ENCODE assay signal across 8 mouse cellular contexts in the genomic region with DNA sequence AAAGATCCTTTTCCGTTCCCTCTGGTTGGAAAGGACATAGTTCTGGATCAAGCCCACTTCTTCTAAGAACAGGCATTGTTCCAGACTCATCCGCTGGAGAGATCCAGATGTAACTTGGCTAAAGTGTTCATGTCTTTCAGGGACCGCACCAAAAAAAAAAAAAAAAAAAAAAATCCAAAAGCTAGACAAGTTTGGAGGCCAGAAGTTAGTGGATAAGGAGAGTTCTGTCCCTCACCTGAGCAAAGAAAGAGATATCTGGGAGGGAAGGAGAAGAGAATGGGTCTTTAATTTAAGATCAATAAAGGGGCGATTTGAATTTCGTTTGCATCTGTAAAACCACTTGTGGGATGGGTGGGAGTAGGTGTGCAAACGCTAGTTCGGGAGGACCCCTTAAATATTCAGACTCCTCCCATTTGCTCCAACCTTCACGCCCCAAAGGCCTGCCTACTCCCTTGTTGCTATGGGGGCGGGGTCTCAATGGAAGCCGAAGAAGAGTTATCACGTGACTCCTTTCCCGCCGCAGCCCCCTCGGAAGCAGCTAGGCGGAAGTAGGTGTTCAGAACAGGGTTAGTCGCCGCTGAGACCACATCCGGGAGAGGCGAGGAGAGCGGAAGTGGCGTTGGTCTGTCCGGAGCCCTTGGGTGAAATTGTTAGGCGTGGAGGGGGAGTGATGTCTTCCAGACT. TPM values are rescaled to one million over a fixed set of nuclear protein-coding genes. Genes with fewer than 3 reads are reported as not detected.
DNase-seq lines count a peak whose midpoint lies in the region; ATAC-seq lines count a peak whose summit lies in the region.

A gene (plus strand): TSS at position 554 of the 684 bp plus-strand sequence.

- peak within 1 kb of the TSS; percentile 37 to 67 for H3K27ac ChIP-seq in heart, embryonic 14.5 days (replicated peaks in 1 of 2; ENCODE audit: control insufficient read depth in 1 of 2, insufficient read depth in 1 of 2, low read depth in 2 of 2, low read length in 2 of 2)
- peak within 1 kb of the TSS; percentile 66; the same call in 1 of the 2 replicates for H3K27ac ChIP-seq in liver, embryonic 13.5 days
- peak within 1 kb of the TSS; percentile 57 for H3K27ac ChIP-seq in stomach, embryonic 16.5 days (ENCODE audit: low read length)

- H3K4me3 ChIP-seq in heart, embryonic 14.5 days (ENCODE audit: control insufficient read depth in 1 of 2, insufficient read depth in 1 of 2, low read depth in 1 of 2, low read length in 2 of 2) = peak within 1 kb of the TSS; percentile 59 to 78
- H3K4me3 ChIP-seq in liver, embryonic 13.5 days (replicated peaks) = peak within 1 kb of the TSS; percentile 71
- peak within 1 kb of the TSS; percentile 67 for H3K4me3 ChIP-seq in stomach, embryonic 16.5 days (replicated peaks; ENCODE audit: low read length)

- 6% methylated on average over 23 of the region's 23 CpGs for WGBS in heart, embryonic 14.5 days
- 7% methylated on average over 23 of the region's 23 CpGs for WGBS in liver, embryonic 13.5 days (ENCODE audit: insufficient replicate concordance)
- 5% methylated on average over 23 of the region's 23 CpGs for WGBS in stomach, embryonic 16.5 days

- peaks cover 5 to 12% of the 10 kb centered on the region in 2 experiments for H3K4me1 ChIP-seq in heart, embryonic 14.5 days (ENCODE audit: control insufficient read depth in 2 of 2, insufficient read depth in 2 of 2, low read length in 2 of 2)
- H3K4me1 ChIP-seq in liver, embryonic 13.5 days (replicated peaks) = peaks cover 23% of the 10 kb centered on the region
- H3K4me1 ChIP-seq in stomach, embryonic 16.5 days (ENCODE audit: control insufficient read depth, insufficient read depth, low read length) = peaks cover 9% of the 10 kb centered on the region

- H3K36me3 ChIP-seq in heart, embryonic 14.5 days (ENCODE audit: control insufficient read depth, insufficient read depth, low read length) = no peaks in the 10 kb centered on the region
- no peaks in the 10 kb centered on the region for H3K36me3 ChIP-seq in liver, embryonic 13.5 days
- H3K36me3 ChIP-seq in stomach, embryonic 16.5 days (ENCODE audit: control insufficient read depth, insufficient read depth, low read length) = no peaks in the 10 kb centered on the region

- H3K4me2 ChIP-seq in heart, embryonic 14.5 days (ENCODE audit: low read length) = peak within 1 kb of the TSS; percentile 82
- H3K4me2 ChIP-seq in liver, embryonic 13.5 days = peak within 1 kb of the TSS; percentile 90
- H3K4me2 ChIP-seq in stomach, embryonic 16.5 days (ENCODE audit: low read depth, low read length) = peak within 1 kb of the TSS; percentile 83

- DNase-seq in c-Kit-negative CD71-positive TER-119-positive erythroid progenitor cells, embryonic 14.5 days (ENCODE audit: low read depth, low spot score) = peak; percentile 73
- peak; percentile 84 for DNase-seq in fibroblast of lung, adult 2 months (ENCODE audit: low read depth)
- peak; percentile 96 for DNase-seq in kidney, postnatal 14 days
- peak; percentile 92 for DNase-seq in liver, embryonic 13.5 days
- peak; percentile 97 for DNase-seq in neural tube, embryonic 10.5 days (ENCODE audit: extremely low spot score, low spot score)

- H3K27me3 ChIP-seq in heart, embryonic 14.5 days (ENCODE audit: control insufficient read depth, insufficient read depth, low read length) = no peaks in the 10 kb centered on the region
- no peaks in the 10 kb centered on the region for H3K27me3 ChIP-seq in liver, embryonic 13.5 days
- no peaks in the 10 kb centered on the region for H3K27me3 ChIP-seq in stomach, embryonic 16.5 days (ENCODE audit: control insufficient read depth, insufficient read depth, low read length)

- no peaks in the 10 kb centered on the region for H3K9me3 ChIP-seq in heart, embryonic 14.5 days (ENCODE audit: control insufficient read depth, low read length)
- no peaks in the 10 kb centered on the region for H3K9me3 ChIP-seq in liver, embryonic 13.5 days (replicated peaks)
- H3K9me3 ChIP-seq in stomach, embryonic 16.5 days (replicated peaks; ENCODE audit: control insufficient read depth, low read length) = no peaks in the 10 kb centered on the region

- H3K9ac ChIP-seq in heart, embryonic 14.5 days (ENCODE audit: low read length) = peak within 1 kb of the TSS; percentile 76
- peak within 1 kb of the TSS; percentile 81 for H3K9ac ChIP-seq in liver, embryonic 13.5 days
- peak within 1 kb of the TSS; percentile 79 for H3K9ac ChIP-seq in stomach, embryonic 16.5 days (ENCODE audit: low read length)

- ATAC-seq in CD4-positive, CD25-positive, alpha-beta regulatory T cell, adult 4 months = peak; percentile 98
- ATAC-seq in heart, embryonic 14.5 days (ENCODE audit: insufficient number of reproducible peaks, insufficient read depth, low FRiP score, low read depth) = peak; percentile 93
- peak; percentile 98 for ATAC-seq in liver, embryonic 13.5 days (ENCODE audit: low read depth)
- peak; percentile 100 for ATAC-seq in stomach, embryonic 16.5 days (ENCODE audit: insufficient read depth, low FRiP score)

RNA-seq across cellular contexts. Expression of the gene that starts here (rescaled TPM):
- 10 to 100 TPM; 37.1 to 50.1 TPM for polyA plus RNA-seq in CD4-positive, CD25-positive, alpha-beta regulatory T cell, adult 4 months (2017; shearing (Covaris generic))
- 32.7 and 34.4 TPM in 2 replicates for polyA plus RNA-seq in heart, embryonic 14.5 days (2014; fragmentation: Nextera tagmentation; extraction: Ambion mirVana)
- 14.5 and 16.3 TPM in 2 replicates for polyA plus RNA-seq in liver, embryonic 13.5 days (2015; fragmentation: Nextera tagmentation; extraction: Ambion mirVana)
- polyA plus RNA-seq in stomach, embryonic 16.5 days (2015; fragmentation: Nextera tagmentation; extraction: Ambion mirVana) = 40.6 and 42.9 TPM in 2 replicates

Comparison
In these comparisons a context has a peak if more than half of its experiments do, and no peak if none do; other contexts are left out.
1. Peak in every context shown above with its lines: DNase-seq, ATAC-seq, H3K4me3 ChIP-seq and H3K27ac ChIP-seq.